Mouse (Mus musculus): Measurements from ENCODE around the gene Fam19a3. TPM values are rescaled to one million over a fixed set of nuclear protein-coding genes. Genes with fewer than 3 reads are reported as not detected.

Gene Fam19a3
- polyA plus RNA-seq, 1 experiment from 2014 or later, result 0.18 TPM

DNA sequence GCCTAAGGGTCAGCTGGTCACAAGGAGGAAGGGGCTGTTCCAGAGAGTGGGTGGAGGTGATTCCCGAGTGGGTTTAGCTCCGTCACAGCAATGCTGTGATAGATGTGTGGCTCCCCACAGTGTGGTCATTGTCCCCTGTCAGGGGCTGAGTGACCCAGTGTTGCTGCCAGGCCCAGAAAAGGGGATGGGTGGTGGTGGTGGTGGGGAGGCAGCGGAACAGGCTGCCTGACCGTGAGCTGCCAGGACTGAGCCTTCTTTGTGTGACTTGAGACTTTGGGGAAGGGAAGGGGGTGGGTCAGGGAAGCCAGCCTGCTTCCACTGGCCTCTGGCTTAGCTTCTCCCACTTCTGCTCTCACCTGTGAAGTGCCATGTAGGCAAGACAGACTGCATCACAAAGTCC lies 9.4 kb upstream of the Fam19a3 start:
- Histone ChIP-seq H3K4me3 (peak overlapping the region; percentile 59), H3K4me1 (peaks cover 63% of the 10 kb centered on the region), H3K9ac (peak overlapping the region; percentile 68), H3K36me3 (peaks cover 29% of the 10 kb centered on the region), H3K27ac (peak overlapping the region; percentile 89), H3K4me2 (replicated peaks) (peak overlapping the region; percentile 88), H3K27me3 (0 out of 2 replicates have a peak, but pooled peaks cover under 1% of the 10 kb centered on the region), H3K9me3 (no peaks in the 10 kb centered on the region)
- ATAC-seq (ENCODE audit: insufficient number of reproducible peaks, insufficient read depth, low FRiP score, low TSS enrichment), result no peak
- 7% methylated on average over 4 of the region's 4 CpGs for WGBS

DNA sequence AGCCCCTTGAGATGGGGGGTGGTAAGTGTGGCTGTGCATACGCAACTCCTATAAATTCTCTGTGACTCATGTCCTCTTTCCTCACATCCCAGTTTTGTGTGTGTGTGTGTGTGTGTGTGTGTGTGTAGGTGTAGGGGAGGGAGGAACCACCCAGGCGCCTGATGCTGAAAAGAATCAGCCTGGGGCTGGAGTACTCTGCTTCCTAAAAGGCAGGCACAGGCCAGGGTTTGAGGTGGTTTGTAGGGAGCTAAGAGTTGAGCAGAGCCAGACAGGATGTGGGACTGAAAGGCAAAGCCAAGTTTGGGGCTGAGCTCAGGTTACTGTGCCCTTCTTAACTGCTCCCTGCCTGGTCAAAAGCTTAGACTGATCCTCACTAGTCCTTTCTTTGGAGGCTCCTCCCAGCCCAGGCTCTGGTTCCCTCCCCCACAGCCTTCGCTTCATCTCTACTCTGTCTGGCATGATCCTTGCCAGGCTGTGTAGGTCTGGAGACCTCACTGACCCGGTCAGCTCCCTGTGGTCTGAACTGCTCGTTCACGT lies 8.8 kb upstream of the Fam19a3 start:
- ATAC-seq (ENCODE audit: insufficient number of reproducible peaks, insufficient read depth, low FRiP score, low TSS enrichment), result peak; percentile 48
- H3K4me1 ChIP-seq, result peaks cover 59% of the 10 kb centered on the region

DNA sequence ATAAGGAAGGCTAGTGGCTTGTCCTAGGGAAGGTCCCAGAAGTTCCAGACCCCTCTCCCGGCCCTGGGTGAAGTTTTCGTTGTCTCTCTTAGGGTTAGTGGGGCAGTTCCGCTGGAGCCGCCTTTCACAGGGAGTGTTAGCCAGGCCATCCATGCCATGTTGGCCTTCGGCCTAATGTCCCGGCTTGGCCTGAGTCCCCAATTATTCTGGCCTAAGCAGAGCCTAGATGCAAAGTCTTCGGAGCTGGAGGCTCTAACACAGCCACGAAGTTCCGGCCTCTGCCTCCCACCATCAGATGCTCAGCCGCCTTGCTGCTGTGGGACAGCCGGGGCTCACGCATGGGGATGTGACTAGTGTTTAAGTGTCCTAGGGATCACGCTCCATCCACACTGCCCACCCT lies 8.2 kb upstream of the Fam19a3 start:
- no peak for ATAC-seq (ENCODE audit: insufficient number of reproducible peaks, insufficient read depth, low FRiP score, low TSS enrichment)
- Histone ChIP-seq H3K27ac (peak overlapping the region; percentile 89), H3K27me3 (peaks cover 11% of the 10 kb centered on the region), H3K4me2 (replicated peaks) (peak overlapping the region; percentile 88), H3K4me1 (peaks cover 52% of the 10 kb centered on the region), H3K9me3 (no peaks in the 10 kb centered on the region), H3K36me3 (peaks cover 21% of the 10 kb centered on the region), H3K9ac (peak overlapping the region; percentile 68), H3K4me3 (peak overlapping the region; percentile 59)
- 24% methylated on average over 13 of the region's 13 CpGs for WGBS

More for the DNA sequence above, 8.8 kb upstream of the Fam19a3 start:
- Histone ChIP-seq H3K4me2 (replicated peaks) (peak overlapping the region; percentile 88), H3K27ac (peak overlapping the region; percentile 89), H3K36me3 (peaks cover 24% of the 10 kb centered on the region), H3K9me3 (no peaks in the 10 kb centered on the region), H3K9ac (peak overlapping the region; percentile 68), H3K4me3 (peak overlapping the region; percentile 59), H3K27me3 (peaks cover 6% of the 10 kb centered on the region)
- 10% methylated on average over 6 of the region's 6 CpGs for WGBS

DNA sequence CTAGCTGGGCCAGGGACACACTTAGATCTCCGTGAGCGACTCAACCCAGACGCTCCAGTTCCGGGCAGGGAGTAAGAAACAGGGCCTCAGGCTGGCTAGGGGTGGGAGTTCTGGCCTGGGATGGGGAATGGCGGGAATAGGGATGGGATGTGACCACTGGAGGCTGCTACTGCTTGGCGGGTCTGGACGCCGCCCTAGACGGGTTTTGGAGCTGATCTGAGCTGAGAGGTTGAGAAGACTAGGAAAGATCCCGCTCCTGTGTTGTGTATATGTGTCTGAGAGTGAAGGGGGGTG lies 7.6 kb upstream of the Fam19a3 start:
- Histone ChIP-seq H3K27ac (peak overlapping the region; percentile 89), H3K4me1 (peaks cover 48% of the 10 kb centered on the region), H3K4me2 (replicated peaks) (peak overlapping the region; percentile 88), H3K4me3 (peak overlapping the region; percentile 59), H3K36me3 (peaks cover 21% of the 10 kb centered on the region), H3K27me3 (peaks cover 17% of the 10 kb centered on the region), H3K9ac (peak overlapping the region; percentile 68), H3K9me3 (no peaks in the 10 kb centered on the region)
- 0 out of 2 replicates have a peak, but pooled peaks have one; percentile 0 for ATAC-seq (ENCODE audit: insufficient number of reproducible peaks, insufficient read depth, low FRiP score, low TSS enrichment)
- 1% methylated on average over 10 of the region's 10 CpGs for WGBS

DNA sequence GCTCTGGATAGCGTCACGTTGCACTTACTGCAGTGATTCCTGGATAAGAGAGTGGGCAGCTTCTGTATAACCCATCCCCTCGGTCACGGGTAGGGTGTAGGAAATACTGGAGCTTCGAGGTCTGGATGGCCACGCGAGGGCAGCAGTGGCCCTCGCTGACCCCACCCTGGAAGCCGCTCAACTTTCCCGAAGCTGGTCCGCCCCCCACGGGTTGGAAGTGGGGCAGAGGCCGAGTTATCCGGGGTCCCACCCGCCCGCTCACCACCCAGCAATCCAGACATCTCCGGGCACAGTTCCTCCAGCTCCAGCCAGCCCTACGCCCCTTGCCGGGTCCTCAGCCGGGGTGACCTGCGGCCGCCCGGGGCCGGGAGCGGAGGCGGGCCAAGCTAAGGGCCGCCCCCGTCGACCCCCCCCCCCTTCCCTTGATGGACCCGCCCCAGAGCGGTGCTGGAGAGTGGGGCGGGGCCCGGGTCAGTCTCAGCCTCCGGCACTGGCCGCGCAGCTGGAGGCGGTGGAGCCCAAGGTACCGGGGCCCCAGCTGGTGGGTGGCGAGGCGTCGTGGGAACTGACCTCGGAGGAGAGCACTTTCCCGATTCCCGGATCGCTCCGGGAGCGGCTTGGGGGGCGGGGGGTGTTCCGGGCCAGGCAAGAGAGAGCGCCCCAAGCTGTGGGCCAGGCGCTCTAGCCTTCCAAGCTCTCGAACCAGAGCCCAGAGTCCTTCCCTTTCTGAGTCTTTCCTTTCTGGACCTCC lies 7.1 kb upstream of the Fam19a3 start:
- H3K4me1 ChIP-seq, result peaks cover 43% of the 10 kb centered on the region
- peak overlapping the region; percentile 59 for H3K4me3 ChIP-seq
- peak overlapping the region; percentile 88 for H3K4me2 ChIP-seq (replicated peaks)
- H3K27ac ChIP-seq, result peak overlapping the region; percentile 89
- H3K9me3 ChIP-seq, result no peaks in the 10 kb centered on the region
- under 1% methylated on average over 46 of the region's 52 CpGs for WGBS
- ATAC-seq (ENCODE audit: insufficient number of reproducible peaks, insufficient read depth, low FRiP score, low TSS enrichment), result peak; percentile 80
- peaks cover 21% of the 10 kb centered on the region for H3K36me3 ChIP-seq
- H3K9ac ChIP-seq, result peak overlapping the region; percentile 68
- peaks cover 22% of the 10 kb centered on the region for H3K27me3 ChIP-seq

DNA sequence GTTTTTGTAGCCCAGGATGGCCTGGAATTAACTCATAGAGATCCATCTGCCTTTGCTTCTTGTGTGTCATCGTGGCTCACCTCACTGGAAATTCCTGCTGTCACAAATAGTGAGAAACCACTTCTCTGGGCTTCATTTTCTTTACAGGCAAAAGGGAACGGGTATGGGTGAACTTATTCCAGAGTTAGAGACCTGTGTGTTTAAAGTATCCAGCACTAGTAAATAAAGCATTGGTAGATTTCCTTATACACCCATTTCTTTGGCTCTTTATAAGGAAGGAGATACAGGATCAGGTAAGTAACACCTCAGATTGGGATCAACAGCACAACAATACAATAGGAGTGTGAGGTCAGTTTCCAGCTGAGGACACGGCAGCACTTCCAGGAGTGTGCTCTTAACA lies 6.4 kb upstream of the Fam19a3 start, which contains the start of gene Rhoc:
Gene Rhoc (plus strand): TSS at position 301 of the 400 bp plus-strand sequence.
- Histone ChIP-seq H3K4me1 (peaks cover 36% of the 10 kb centered on the region), H3K4me2 (replicated peaks) (peak within 1 kb of the TSS; percentile 88), H3K36me3 (peaks cover 14% of the 10 kb centered on the region), H3K4me3 (peak within 1 kb of the TSS; percentile 59), H3K9ac (peak within 1 kb of the TSS; percentile 68), H3K9me3 (no peaks in the 10 kb centered on the region), H3K27me3 (peaks cover 29% of the 10 kb centered on the region), H3K27ac (peak within 1 kb of the TSS; percentile 89)
- ATAC-seq (ENCODE audit: insufficient number of reproducible peaks, insufficient read depth, low FRiP score, low TSS enrichment), result no peak
- WGBS, result 33% methylated on average over 3 of the region's 3 CpGs

DNA sequence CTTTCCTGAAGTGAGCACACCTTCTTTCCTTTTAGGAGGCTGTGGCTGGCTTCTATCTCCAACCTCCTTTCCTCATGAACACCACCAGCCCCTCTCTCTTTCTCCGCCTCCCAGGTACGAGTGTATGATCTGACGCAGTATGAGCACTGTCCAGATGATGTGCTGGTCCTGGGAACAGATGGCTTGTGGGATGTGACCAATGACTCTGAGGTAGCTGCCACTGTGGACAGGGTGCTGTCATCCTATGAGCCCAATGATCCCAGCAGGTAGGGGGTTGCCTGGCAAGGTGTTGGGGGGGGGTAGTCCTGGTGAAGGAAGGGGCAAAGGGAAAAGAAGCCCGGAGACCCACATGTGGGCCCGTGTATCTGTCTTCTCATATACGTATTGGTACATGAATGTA lies 3.6 kb upstream of the Fam19a3 start:
- Histone ChIP-seq H3K27ac (no peak overlapping the region), H3K9me3 (no peaks in the 10 kb centered on the region), H3K36me3 (no peaks in the 10 kb centered on the region), H3K4me1 (peaks cover 22% of the 10 kb centered on the region), H3K27me3 (peaks cover 57% of the 10 kb centered on the region), H3K4me3 (no peak overlapping the region), H3K4me2 (replicated peaks) (no peak overlapping the region), H3K9ac (no peak overlapping the region)
- no peak for ATAC-seq (ENCODE audit: insufficient number of reproducible peaks, insufficient read depth, low FRiP score, low TSS enrichment)
- 92% methylated on average over 6 of the region's 6 CpGs for WGBS

DNA sequence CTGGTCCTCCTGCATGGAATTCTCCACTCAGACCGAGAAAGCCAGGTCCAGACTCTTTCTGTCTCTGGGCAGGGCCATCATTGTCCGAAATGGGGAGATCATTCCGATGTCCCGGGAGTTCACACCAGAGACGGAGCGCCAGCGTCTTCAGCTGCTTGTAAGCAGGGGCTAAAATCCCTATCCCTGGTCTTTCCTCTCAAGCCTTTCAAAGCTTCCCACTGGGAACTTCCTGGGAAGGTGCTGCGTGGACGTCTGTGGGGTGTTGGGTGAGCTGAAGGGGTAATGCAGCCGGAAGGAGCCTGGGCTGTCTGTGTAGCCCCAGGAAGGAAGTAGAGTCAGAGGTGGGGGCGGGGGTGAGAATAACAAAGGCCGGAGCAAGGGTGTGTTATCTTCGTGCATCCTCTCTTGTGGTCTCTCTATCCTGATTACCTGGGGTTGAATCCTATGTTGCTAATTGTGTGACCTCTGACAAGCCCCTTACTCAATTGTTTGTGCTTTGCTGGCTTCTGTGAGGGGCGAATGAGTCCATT lies 2.4 kb upstream of the Fam19a3 start:
- no peaks in the 10 kb centered on the region for H3K36me3 ChIP-seq
- H3K4me2 ChIP-seq (replicated peaks), result no peak overlapping the region
- H3K4me3 ChIP-seq, result no peak overlapping the region
- peaks cover 68% of the 10 kb centered on the region for H3K27me3 ChIP-seq
- no peak for ATAC-seq (ENCODE audit: insufficient number of reproducible peaks, insufficient read depth, low FRiP score, low TSS enrichment)
- no peak overlapping the region for H3K9ac ChIP-seq
- H3K9me3 ChIP-seq, result no peaks in the 10 kb centered on the region
- no peak overlapping the region for H3K27ac ChIP-seq
- peaks cover 14% of the 10 kb centered on the region for H3K4me1 ChIP-seq
- WGBS, result 50% methylated on average over 14 of the region's 14 CpGs

DNA sequence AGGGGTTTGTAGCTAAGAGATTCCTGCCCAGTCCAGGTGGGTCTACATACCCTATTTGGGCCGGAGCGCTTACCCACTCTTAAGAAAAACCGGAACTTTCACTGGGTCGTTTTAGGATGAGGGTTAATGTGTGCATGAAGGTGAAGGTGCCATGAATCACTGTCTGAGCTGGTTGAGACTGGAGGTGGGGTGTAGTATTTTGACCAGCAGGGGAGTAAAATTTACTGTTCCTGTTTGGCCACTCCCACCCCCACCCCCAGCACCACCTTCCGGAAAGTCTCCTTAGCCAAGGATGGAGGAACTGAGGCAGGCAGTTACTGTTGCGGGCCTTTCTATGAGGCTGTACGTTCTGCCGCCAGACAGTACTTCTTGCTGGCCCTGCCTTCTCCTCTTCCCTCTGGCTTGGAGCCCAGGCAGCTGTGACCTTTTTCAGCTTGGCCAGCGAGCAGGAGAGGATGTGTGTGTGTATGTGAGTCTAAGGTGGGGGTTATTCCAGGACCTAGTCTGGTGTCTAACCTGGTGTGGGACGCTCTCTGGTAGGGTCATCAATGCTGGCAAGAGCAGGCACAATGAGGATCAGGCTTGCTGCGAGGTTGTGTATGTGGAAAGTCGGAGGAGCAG lies 531 bp upstream of the Fam19a3 start:
- Histone ChIP-seq H3K9me3 (no peaks in the 10 kb centered on the region), H3K4me2 (replicated peaks) (peak overlapping the region; percentile 95), H3K4me1 (peaks cover 14% of the 10 kb centered on the region), H3K27ac (no peak overlapping the region), H3K27me3 (peaks cover 87% of the 10 kb centered on the region), H3K36me3 (no peaks in the 10 kb centered on the region), H3K4me3 (peak overlapping the region; percentile 47), H3K9ac (no peak overlapping the region)
- WGBS, result 12% methylated on average over 12 of the region's 12 CpGs
- ATAC-seq (ENCODE audit: insufficient number of reproducible peaks, insufficient read depth, low FRiP score, low TSS enrichment), result no peak

DNA sequence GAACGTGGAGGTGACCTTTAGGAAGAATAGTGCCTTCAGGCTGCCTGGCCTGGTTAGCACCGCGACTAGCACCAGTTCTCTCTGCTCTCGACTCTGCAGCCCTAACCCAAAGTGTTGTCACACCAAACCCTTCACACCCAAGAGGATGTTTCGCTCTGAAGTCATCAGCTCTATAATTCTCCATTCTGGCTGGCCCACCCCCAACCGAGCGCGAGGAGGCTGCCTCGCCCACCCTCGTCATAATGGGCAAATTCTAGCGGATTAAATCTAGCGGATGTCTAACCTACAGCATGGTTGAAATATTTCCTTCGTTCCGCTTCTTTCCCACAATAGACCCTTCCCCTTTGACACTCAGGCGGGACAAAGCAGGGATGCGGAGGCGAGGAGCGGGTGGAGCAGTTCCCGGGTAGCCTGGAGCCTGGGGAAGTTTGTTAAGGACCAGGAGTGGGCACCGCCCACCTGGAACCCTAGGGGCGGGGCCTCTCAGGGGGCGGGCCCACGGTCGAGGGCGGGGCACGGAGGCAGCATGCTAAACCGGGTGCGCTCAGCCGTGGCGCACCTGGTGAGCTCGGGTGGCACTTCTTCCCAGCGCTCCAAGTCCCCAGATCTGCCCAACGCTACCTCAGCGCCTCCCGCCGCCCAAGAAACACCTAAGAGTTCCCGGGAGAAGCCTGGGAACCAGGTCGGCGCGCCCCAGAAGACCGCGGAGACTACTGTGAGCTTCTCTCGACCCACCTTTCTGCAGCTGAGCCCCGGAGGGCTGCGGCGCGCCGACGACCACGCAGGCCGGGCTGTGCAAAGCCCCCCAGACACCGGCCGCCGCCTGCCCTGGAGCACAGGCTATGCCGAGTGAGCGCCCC lies 849 bp downstream of the Fam19a3 start, which contains the start of gene Ppm1j:
Gene Ppm1j (plus strand): TSS at position 496 of the 860 bp plus-strand sequence.
- peaks cover 98% of the 10 kb centered on the region for H3K27me3 ChIP-seq
- H3K4me1 ChIP-seq, result peaks cover 14% of the 10 kb centered on the region
- 1% methylated on average over 56 of the region's 56 CpGs for WGBS
- no peaks in the 10 kb centered on the region for H3K36me3 ChIP-seq
- H3K27ac ChIP-seq, result no peak within 1 kb of the TSS
- peak within 1 kb of the TSS; percentile 95 for H3K4me2 ChIP-seq (replicated peaks)
- ATAC-seq (ENCODE audit: insufficient number of reproducible peaks, insufficient read depth, low FRiP score, low TSS enrichment), result peak; percentile 20; the same call in 1 of the 2 replicates
- H3K4me3 ChIP-seq, result peak within 1 kb of the TSS; percentile 47
- H3K9ac ChIP-seq, result peak within 1 kb of the TSS; percentile 36
- no peaks in the 10 kb centered on the region for H3K9me3 ChIP-seq

DNA sequence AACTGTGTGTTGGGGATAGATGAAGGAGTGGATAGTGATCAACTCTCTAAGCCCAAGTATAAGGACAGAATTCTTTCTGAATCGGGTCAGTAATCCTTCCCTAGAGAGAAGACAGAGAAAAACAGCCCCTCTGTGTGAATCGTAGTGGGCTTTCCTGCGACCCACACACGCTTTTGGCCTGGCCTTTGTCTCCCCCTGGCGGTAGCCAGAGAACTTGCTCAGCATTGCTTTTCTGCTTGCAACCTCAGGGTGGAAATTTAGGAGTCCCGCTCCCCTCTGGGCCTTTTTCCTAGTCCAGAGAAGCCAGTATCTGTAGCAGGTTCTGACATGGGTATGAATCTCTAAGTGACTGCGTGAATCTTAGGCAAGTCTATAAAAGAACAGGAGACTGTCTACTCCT lies 1.7 kb downstream of the Fam19a3 start:
- 1% methylated on average over 7 of the region's 7 CpGs for WGBS
- Histone ChIP-seq H3K4me3 (no peak overlapping the region), H3K4me1 (peaks cover 14% of the 10 kb centered on the region), H3K4me2 (replicated peaks) (peak overlapping the region; percentile 95; the same call in 1 of the 2 replicates), H3K9ac (no peak overlapping the region), H3K9me3 (no peaks in the 10 kb centered on the region), H3K27ac (no peak overlapping the region), H3K36me3 (no peaks in the 10 kb centered on the region), H3K27me3 (peaks cover 95% of the 10 kb centered on the region)
- ATAC-seq (ENCODE audit: insufficient number of reproducible peaks, insufficient read depth, low FRiP score, low TSS enrichment), result no peak

Data from embryonic facial prominence, embryonic 12.5 days (tissue).